Mouse (Mus musculus) T-helper 2 cell (primary cell): ENCODE results near the gene Vmn1r82.

Source experiments
- in situ Hi-C: fragments of 300-600 bp; cut with MboI, MseI; formaldehyde crosslinking; loops from one replicate; pipeline ENCODE4 v1.15.1; 2025; ENCODE audit warnings: high pct_unique_total_duplicates

The Vmn1r82 gene

DNA sequence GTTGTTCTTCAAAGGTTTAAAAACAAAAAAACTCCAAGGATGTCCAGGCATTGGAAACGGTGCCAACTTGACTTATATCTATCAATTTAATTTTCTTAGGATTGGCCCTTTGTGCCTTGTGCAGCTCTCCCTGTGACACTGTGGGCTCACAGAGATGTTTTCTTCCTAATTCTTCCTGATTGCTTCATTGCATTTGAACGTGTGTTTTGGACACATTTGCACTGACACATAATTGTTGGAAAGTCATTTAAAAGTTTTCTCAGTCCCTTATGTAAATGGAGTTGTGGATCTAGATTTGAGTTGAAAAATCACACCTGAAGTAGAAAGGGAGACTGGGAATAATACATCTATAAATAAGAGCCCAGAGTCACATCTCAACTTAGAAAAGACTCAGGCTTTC lies at the start of gene Vmn1r82:
Gene Vmn1r82 (plus strand): TSS at position 301 of the 400 bp plus-strand sequence.
- in situ Hi-C loops, result no loop called here

DNA sequence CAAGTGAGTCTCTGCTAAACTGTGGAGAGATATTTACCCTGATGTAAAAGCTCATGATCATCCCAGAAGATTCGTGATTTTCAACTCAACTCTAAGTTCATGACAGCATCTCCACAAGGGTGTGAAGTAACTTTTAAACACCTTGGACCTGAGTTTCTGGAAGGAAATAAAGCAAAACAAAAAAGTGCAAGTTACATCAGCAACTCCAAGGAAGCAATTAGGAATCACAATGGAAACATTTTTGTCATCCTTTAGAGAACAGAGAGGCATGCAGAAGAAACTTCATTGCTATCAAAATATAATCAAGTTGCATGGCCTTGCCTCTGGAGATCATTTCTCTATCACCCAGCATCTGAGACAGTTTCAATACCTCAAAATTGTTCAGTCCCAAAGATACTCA lies 32.1 kb upstream of the Vmn1r82 start, which contains the start of gene Vmn1r81:
Gene Vmn1r81 (minus strand): TSS at position 101 of the 400 bp plus-strand sequence.
- in situ Hi-C loops, result no loop called here

DNA sequence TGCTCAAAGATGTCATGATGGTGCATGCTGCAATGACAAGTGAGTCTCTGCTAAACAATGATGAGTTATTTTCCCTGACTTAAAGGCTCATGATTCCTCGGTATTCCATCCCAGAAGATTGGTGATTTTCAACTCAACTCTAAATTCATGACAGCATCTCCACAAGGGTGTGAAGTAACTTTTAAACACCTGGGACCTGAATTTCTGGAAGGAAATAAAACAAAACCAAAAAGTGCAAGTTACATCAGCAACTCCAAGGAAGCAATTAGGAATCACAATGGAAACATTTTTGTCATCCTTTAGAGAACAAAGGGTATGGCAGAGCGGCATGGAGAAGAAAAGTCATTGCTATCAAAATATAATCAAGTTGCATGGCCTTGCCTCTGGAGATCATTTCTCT lies 29.2 kb downstream of the Vmn1r82 start, which contains the start of gene Vmn1r83:
Gene Vmn1r83 (minus strand): TSS at position 101 of the 400 bp plus-strand sequence.
- in situ Hi-C loops, result no loop called here
